Mouse (Mus musculus) intestine, embryonic 14.5 days (tissue): ENCODE results near the gene RPS10-NUDT3. TPM values are rescaled to one million over a fixed set of nuclear protein-coding genes. Genes with fewer than 3 reads are reported as not detected.
"Not testable (repeated sequence)": the region's sequence is repeated elsewhere in the genome, so short reads cannot be mapped to it uniquely, and the experiment has no call there.

Experiments used
- ATAC-seq: fragments of 200-750 bp; cut with Nextera tagmentation; replicated peaks from 2 replicates; pipeline ENCODE4 v1.8.0; 2017; ENCODE audit warnings: low read depth, moderate number of reproducible peaks, moderate TSS enrichment, moderate library complexity; ENCODE audit not compliant: low FRiP score, low TSS enrichment
- DNase-seq: peaks from one replicate; pipeline ENCODE4 v3.0.0-alpha.2; 2018; ENCODE audit warnings: low spot score
- H3K27ac ChIP-seq: fragments of 300-500 bp; sonication (generic); 2 replicates; pipeline ENCODE4 v1.5.1; 2014; ENCODE audit warnings: low read depth, mild to moderate bottlenecking, control low read depth
- H3K27me3 ChIP-seq: fragments of 300-500 bp; sonication (generic); replicated peaks from 2 replicates; pipeline ENCODE4 v1.6.1; 2014; ENCODE audit warnings: low read length, control low read depth; ENCODE audit not compliant: control insufficient read depth, insufficient read depth
- H3K36me3 ChIP-seq: fragments of 300-500 bp; sonication (generic); 2 replicates; pipeline ENCODE4 v1.6.1; 2014; ENCODE audit warnings: low read length, control low read depth; ENCODE audit not compliant: control insufficient read depth, insufficient read depth
- H3K4me1 ChIP-seq: fragments of 300-500 bp; sonication (generic); replicated peaks from 2 replicates; pipeline ENCODE4 v1.6.1; 2014; ENCODE audit warnings: low read length, control low read depth, mixed read lengths; ENCODE audit not compliant: control insufficient read depth, insufficient read depth
- H3K4me2 ChIP-seq: fragments of 300-500 bp; sonication (generic); 2 replicates; pipeline ENCODE4 v1.6.1; 2014; ENCODE audit warnings: low read length
- H3K4me3 ChIP-seq: fragments of 300-500 bp; sonication (generic); 2 replicates; pipeline ENCODE4 v1.5.1; 2014; ENCODE audit warnings: low read depth, low read length, control low read depth, mixed read lengths
- H3K9ac ChIP-seq: fragments of 300-500 bp; sonication (generic); 2 replicates; pipeline ENCODE4 v1.6.1; 2014; ENCODE audit warnings: mild to moderate bottlenecking, low read length
- H3K9me3 ChIP-seq: fragments of 300-500 bp; sonication (generic); 2 replicates; pipeline ENCODE4 v1.6.1; 2016; ENCODE audit warnings: low read length, control low read depth; ENCODE audit not compliant: control insufficient read depth
- WGBS: fragments of 180-500 bp; shearing (Covaris S2); extraction: QIAGEN DNeasy Blood & Tissue Kit; methylation state at CpG from one replicate; pipeline ENCODE4 v1.1.7; 2014; 5-methylcytosine and 5-hydroxymethylcytosine counted together
- polyA plus RNA-seq: library from polyadenylated mRNA; unstranded; fragments of >200 nt; fragmentation: Nextera tagmentation; extraction: Ambion mirVana; gene quantifications from 2 replicates; pipeline ENCODE4 v1.2.1, GENCODE M21; 2014

Gene RPS10-NUDT3
- polyA plus RNA-seq, 1 experiment from 2014 or later, result not detected

GRCm38 (mm10) chr17:27645807-27646206 lies 10.8 kb upstream of the RPS10-NUDT3 start:
- no peaks in the 10 kb centered on the region for H3K9me3 ChIP-seq
- H3K4me3 ChIP-seq, result no peak overlapping the region
- no peak overlapping the region for H3K27ac ChIP-seq
- H3K4me2 ChIP-seq, result no peak overlapping the region
- no peaks in the 10 kb centered on the region for H3K27me3 ChIP-seq
- 50% methylated on average over 7 of the region's 7 CpGs for WGBS
- no peak overlapping the region for H3K9ac ChIP-seq
- no peaks in the 10 kb centered on the region for H3K36me3 ChIP-seq
- DNase-seq (no peak), ATAC-seq (no peak)
- peaks cover 11% of the 10 kb centered on the region for H3K4me1 ChIP-seq

GRCm38 (mm10) chr17:27644572-27644971 lies 9.6 kb upstream of the RPS10-NUDT3 start:
- Histone ChIP-seq H3K9me3 (no peaks in the 10 kb centered on the region), H3K36me3 (no peaks in the 10 kb centered on the region), H3K4me3 (no peak overlapping the region), H3K4me2 (no peak overlapping the region), H3K27me3 (no peaks in the 10 kb centered on the region), H3K27ac (no peak overlapping the region), H3K9ac (no peak overlapping the region), H3K4me1 (peaks cover 11% of the 10 kb centered on the region)
- ATAC-seq (no peak), DNase-seq (no peak)
- 56% methylated on average over 2 of the region's 2 CpGs for WGBS

- ATAC-seq (no peak), DNase-seq (no peak)
- Histone ChIP-seq H3K4me1 (peaks cover 11% of the 10 kb centered on the region), H3K9me3 (no peaks in the 10 kb centered on the region), H3K4me2 (no peak overlapping the region), H3K9ac (no peak overlapping the region), H3K27ac (no peak overlapping the region), H3K36me3 (no peaks in the 10 kb centered on the region), H3K4me3 (no peak overlapping the region), H3K27me3 (no peaks in the 10 kb centered on the region)
- 76% methylated on average over 9 of the region's 9 CpGs for WGBS
Measured at GRCm38 (mm10) chr17:27643756-27644155, 8.7 kb upstream of the RPS10-NUDT3 start.

- H3K36me3 ChIP-seq, result no peaks in the 10 kb centered on the region
- peaks cover 11% of the 10 kb centered on the region for H3K4me1 ChIP-seq
- H3K4me3 ChIP-seq, result no peak overlapping the region
- no peak overlapping the region for H3K9ac ChIP-seq
- ATAC-seq (peak; percentile 37; the same call in 1 of the 2 replicates), DNase-seq (no peak)
- WGBS, result 23% methylated on average over 6 of the region's 6 CpGs
- no peaks in the 10 kb centered on the region for H3K27me3 ChIP-seq
- no peaks in the 10 kb centered on the region for H3K9me3 ChIP-seq
- peak overlapping the region; percentile 24; the same call in 1 of the 2 replicates for H3K4me2 ChIP-seq
- peak overlapping the region; percentile 47 for H3K27ac ChIP-seq
Measured at GRCm38 (mm10) chr17:27643101-27643500, 8.1 kb upstream of the RPS10-NUDT3 start.

GRCm38 (mm10) chr17:27642491-27643062 lies 7.6 kb upstream of the RPS10-NUDT3 start:
- ATAC-seq, result peak; percentile 48
- peak overlapping the region; percentile 47 for H3K27ac ChIP-seq
- H3K9me3 ChIP-seq, result no peaks in the 10 kb centered on the region
- H3K4me3 ChIP-seq, result no peak overlapping the region
- H3K9ac ChIP-seq, result no peak overlapping the region
- H3K36me3 ChIP-seq, result no peaks in the 10 kb centered on the region
- H3K4me1 ChIP-seq, result peaks cover 11% of the 10 kb centered on the region
- no peaks in the 10 kb centered on the region for H3K27me3 ChIP-seq
- 12% methylated on average over 12 of the region's 12 CpGs for WGBS
- peak; percentile 77 for DNase-seq
- H3K4me2 ChIP-seq, result peak overlapping the region; percentile 24; the same call in 1 of the 2 replicates

GRCm38 (mm10) chr17:27639851-27640250 lies 4.8 kb upstream of the RPS10-NUDT3 start:
- not testable (repeated sequence) for ATAC-seq, H3K4me2 ChIP-seq, H3K9me3 ChIP-seq, DNase-seq, H3K9ac ChIP-seq, H3K27me3 ChIP-seq, H3K27ac ChIP-seq, H3K4me3 ChIP-seq, H3K36me3 ChIP-seq
- WGBS, result 86% methylated on average over 6 of the region's 6 CpGs
- H3K4me1 ChIP-seq, result peaks cover 25% of the 10 kb centered on the region

GRCm38 (mm10) chr17:27638921-27639332 lies 3.9 kb upstream of the RPS10-NUDT3 start:
- Histone ChIP-seq H3K27me3 (no peaks in the 10 kb centered on the region), H3K9me3 (no peaks in the 10 kb centered on the region), H3K4me3 (no peak overlapping the region), H3K4me1 (peaks cover 25% of the 10 kb centered on the region), H3K36me3 (peaks cover 4% of the 10 kb centered on the region; the same call in 1 of the 2 replicates), H3K4me2 (no peak overlapping the region), H3K9ac (no peak overlapping the region), H3K27ac (no peak overlapping the region)
- DNase-seq, result no peak
- ATAC-seq, result no peak
- WGBS, result 83% methylated on average over 20 of the region's 20 CpGs

- Histone ChIP-seq H3K27ac (peak overlapping the region; percentile 73; the same call in 1 of the 2 replicates), H3K9me3 (no peaks in the 10 kb centered on the region), H3K36me3 (peaks cover 19% of the 10 kb centered on the region), H3K4me3 (no peak overlapping the region), H3K4me1 (peaks cover 24% of the 10 kb centered on the region), H3K4me2 (no peak overlapping the region), H3K27me3 (no peaks in the 10 kb centered on the region), H3K9ac (no peak overlapping the region)
- 48% methylated on average over 9 of the region's 9 CpGs for WGBS
- DNase-seq (no peak), ATAC-seq (no peak)
Measured at GRCm38 (mm10) chr17:27637333-27637732, 2.3 kb upstream of the RPS10-NUDT3 start.
